Mouse (Mus musculus): Measurements from ENCODE around the gene Shisa3. TPM values are rescaled to one million over a fixed set of nuclear protein-coding genes. Genes with fewer than 3 reads are reported as not detected.

Gene Shisa3
- polyA plus RNA-seq, 1 experiment from 2014 or later: 8.4 TPM

DNA sequence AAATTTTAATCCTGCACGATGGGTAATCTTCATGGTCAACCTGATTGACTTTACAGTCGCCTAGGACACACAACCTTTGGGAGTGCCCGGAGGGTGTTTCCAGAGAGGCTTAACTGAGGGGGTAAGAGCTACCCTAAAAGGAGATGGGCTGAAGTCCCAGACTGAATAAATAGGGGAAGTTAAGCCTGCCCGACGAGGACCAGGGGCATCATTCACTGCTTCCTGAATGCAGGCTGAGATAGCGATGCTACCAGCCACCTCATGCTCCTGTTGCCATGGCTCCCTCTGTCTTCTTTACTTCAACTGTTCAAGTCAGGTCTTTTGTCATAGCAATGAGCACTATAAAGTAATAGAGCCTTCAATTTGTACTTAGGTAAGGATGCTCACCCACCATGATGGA, 62.5 kb downstream of the Shisa3 start:
- 78% methylated on average over 6 of the region's 6 CpGs for WGBS
- H3K4me1 ChIP-seq (ENCODE audit: control insufficient read depth, insufficient read depth, low read length): no peaks in the 10 kb centered on the region
- no peak overlapping the region for H3K4me3 ChIP-seq (ENCODE audit: low read depth, low read length)
- ATAC-seq (replicated peaks; ENCODE audit: insufficient number of reproducible peaks, low FRiP score, low TSS enrichment, low read depth) (no peak), DNase-seq (ENCODE audit: low spot score) (no peak)
- no peak overlapping the region for H3K9ac ChIP-seq (replicated peaks; ENCODE audit: low read length)
- no peaks in the 10 kb centered on the region for H3K9me3 ChIP-seq (replicated peaks; ENCODE audit: control insufficient read depth, low read length)
- no peaks in the 10 kb centered on the region for H3K27me3 ChIP-seq (ENCODE audit: control insufficient read depth, insufficient read depth, low read length)
- H3K36me3 ChIP-seq (replicated peaks; ENCODE audit: control insufficient read depth, insufficient read depth, low read depth, low read length): no peaks in the 10 kb centered on the region
- no peak overlapping the region for H3K4me2 ChIP-seq (ENCODE audit: low read depth, low read length)
- no peak overlapping the region for H3K27ac ChIP-seq (replicated peaks; ENCODE audit: low read depth, low read length)

DNA sequence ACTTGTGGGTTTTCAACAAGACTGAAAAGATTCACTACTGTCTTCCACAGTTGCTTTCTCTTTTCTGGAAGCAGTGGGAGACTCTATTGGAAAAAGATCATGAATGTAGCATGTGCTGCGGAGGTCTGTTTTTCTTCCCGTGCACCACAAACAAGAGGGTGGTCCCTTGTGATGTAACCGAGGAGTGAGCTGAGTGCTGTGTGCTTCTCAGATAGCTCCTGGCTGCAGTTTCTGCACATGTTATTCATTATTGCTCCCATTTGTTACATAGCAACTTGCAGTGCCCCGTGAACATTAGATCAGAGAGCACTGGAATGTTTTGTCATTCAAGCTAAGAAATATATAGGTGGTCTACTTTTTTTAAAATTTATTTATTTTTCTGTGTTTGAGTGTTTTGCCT, 65.3 kb downstream of the Shisa3 start:
- 42% methylated on average over 4 of the region's 4 CpGs for WGBS
- H3K27me3 ChIP-seq (ENCODE audit: control insufficient read depth, insufficient read depth, low read length): no peaks in the 10 kb centered on the region
- no peak overlapping the region; the same call in 1 of the 2 replicates for H3K27ac ChIP-seq (replicated peaks; ENCODE audit: low read depth, low read length)
- DNase-seq (ENCODE audit: low spot score) (peak; percentile 80), ATAC-seq (replicated peaks; ENCODE audit: insufficient number of reproducible peaks, low FRiP score, low TSS enrichment, low read depth) (peak; percentile 75)
- no peaks in the 10 kb centered on the region for H3K4me1 ChIP-seq (ENCODE audit: control insufficient read depth, insufficient read depth, low read length)
- H3K4me2 ChIP-seq (ENCODE audit: low read depth, low read length): no peak overlapping the region
- H3K4me3 ChIP-seq (ENCODE audit: low read depth, low read length): no peak overlapping the region
- no peaks in the 10 kb centered on the region for H3K36me3 ChIP-seq (replicated peaks; ENCODE audit: control insufficient read depth, insufficient read depth, low read depth, low read length)
- H3K9ac ChIP-seq (replicated peaks; ENCODE audit: low read length): no peak overlapping the region
- no peaks in the 10 kb centered on the region for H3K9me3 ChIP-seq (replicated peaks; ENCODE audit: control insufficient read depth, low read length)

Small RNAs within 50 kb of the gene (microRNA-seq; reads per million reads assigned to microRNA genes)
- not detected for gene Gm23617 (ENCODE audit: borderline number of aligned reads)

Other genes starting within 250 kb of the Shisa3 start
- 7.7 and 7.8 TPM in 2 replicates for gene Bend4, start 179.6 kb upstream of the Shisa3 start, polyA plus RNA-seq (2014; fragmentation: Nextera tagmentation; extraction: Ambion mirVana)
- 12.5 and 14.9 TPM in 2 replicates for gene Atp8a1, start 239.6 kb downstream of the Shisa3 start, polyA plus RNA-seq (2014; fragmentation: Nextera tagmentation; extraction: Ambion mirVana)